Comparison of ENCODE assay signal across 8 mouse cellular contexts in the genomic region with DNA sequence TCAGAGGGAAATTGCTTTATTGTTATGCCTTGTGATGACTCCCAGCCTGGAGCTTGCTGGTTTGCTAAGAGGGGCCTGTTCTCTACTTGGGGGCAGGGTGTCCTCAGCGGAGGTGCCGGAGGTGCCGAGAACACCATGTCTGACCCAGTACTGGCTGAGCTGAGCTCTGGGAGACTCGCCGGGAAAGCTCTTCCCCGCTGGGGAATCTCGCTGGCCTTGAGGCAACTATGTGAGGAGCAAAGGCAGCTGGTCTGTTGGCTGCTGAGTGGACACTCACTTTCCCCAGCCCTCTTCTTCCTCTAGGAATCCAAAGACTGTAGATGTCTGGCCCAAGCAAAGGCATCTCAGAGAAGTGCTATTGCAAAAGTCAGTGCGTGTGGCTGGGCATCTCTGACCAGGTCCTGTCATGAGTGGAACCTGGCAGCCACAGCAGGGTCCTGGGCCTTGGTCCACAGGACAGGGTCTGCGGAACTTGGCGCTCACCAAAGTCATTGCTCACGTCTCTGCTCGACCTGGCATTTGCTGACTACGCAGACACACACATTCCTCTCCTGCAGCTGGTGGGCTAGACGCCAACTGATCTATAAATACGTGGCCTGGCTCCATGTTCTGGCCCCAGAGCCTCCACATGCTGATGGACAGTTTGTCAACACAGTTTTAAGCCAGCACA. TPM values are rescaled to one million over a fixed set of nuclear protein-coding genes. Genes with fewer than 3 reads are reported as not detected.
DNase-seq lines count a peak whose midpoint lies in the region; ATAC-seq lines count a peak whose summit lies in the region.
"Had no signal": no experiment of that assay in that cellular context is flagged by ENCODE, and none has a peak within 500 bp of the region (broad histone marks: within the 10 kb centered on the region; RNA-seq: fewer than 3 reads in every experiment).

No protein-coding gene starts in this region.

- H3K4me3 ChIP-seq in midbrain, embryonic 16.5 days (ENCODE audit: low read depth, low read length): no peak overlapping the region
- H3K4me3 ChIP-seq: neural tube, embryonic 12.5 days had no signal

- DNase-seq in ovary, adult 18-20 months (ENCODE audit: low spot score): peak; percentile 53
- DNase-seq in ovary, postnatal 10 days (ENCODE audit: low spot score): no peak
- DNase-seq in heart, adult 18-20 months: peak; percentile 87 to 92
- DNase-seq in kidney, postnatal 14 days: peak; percentile 58
- peak; percentile 78 for DNase-seq in testis, postnatal 10 days (ENCODE audit: low spot score)
- no peak for DNase-seq in embryo, embryonic 10.5 days (ENCODE audit: low spot score)

- no peaks in the 10 kb centered on the region for H3K36me3 ChIP-seq in midbrain, embryonic 16.5 days (ENCODE audit: control insufficient read depth, insufficient read depth, low read length)
- H3K36me3 ChIP-seq: neural tube, embryonic 12.5 days had no signal

- no peak overlapping the region for H3K9ac ChIP-seq in midbrain, embryonic 16.5 days (ENCODE audit: low read depth, low read length)
- H3K9ac ChIP-seq: neural tube, embryonic 12.5 days had no signal

- H3K4me1 ChIP-seq in midbrain, embryonic 16.5 days (ENCODE audit: control insufficient read depth, insufficient read depth, low read length): no peaks in the 10 kb centered on the region
- H3K4me1 ChIP-seq: neural tube, embryonic 12.5 days had no signal

- no peak overlapping the region for H3K4me2 ChIP-seq in midbrain, embryonic 16.5 days (ENCODE audit: low read length)
- H3K4me2 ChIP-seq: neural tube, embryonic 12.5 days had no signal

- no peak for ATAC-seq in midbrain, embryonic 16.5 days

- H3K27me3 ChIP-seq in midbrain, embryonic 16.5 days (ENCODE audit: control insufficient read depth, insufficient read depth, low read depth, low read length): no peaks in the 10 kb centered on the region
- H3K27me3 ChIP-seq: neural tube, embryonic 12.5 days had no signal

- H3K27ac ChIP-seq in midbrain, embryonic 16.5 days (ENCODE audit: low read length): no peak overlapping the region
- H3K27ac ChIP-seq: neural tube, embryonic 12.5 days had no signal

- no peaks in the 10 kb centered on the region for H3K9me3 ChIP-seq in midbrain, embryonic 16.5 days (replicated peaks; ENCODE audit: control insufficient read depth, low read length, poor library complexity, severe bottlenecking)
- H3K9me3 ChIP-seq: neural tube, embryonic 12.5 days had no signal

- WGBS in midbrain, embryonic 16.5 days: 82% methylated on average over 15 of the region's 15 CpGs

RNA-seq across cellular contexts. Expression of gene Dbh, which starts 41.2 kb away (rescaled TPM):
- total RNA-seq in heart, adult 18-20 months (2021): 1 to 10 TPM; 1.6 to 1.7 TPM
- polyA plus RNA-seq in midbrain, embryonic 16.5 days (2015; fragmentation: Nextera tagmentation; extraction: Ambion mirVana): 0.36 and 0.88 TPM in 2 replicates

RNA-seq across cellular contexts. Expression of gene Sardh, which starts 41.9 kb away (rescaled TPM):
- total RNA-seq in heart, adult 18-20 months (2021): 1 to 10 TPM; 7.1 TPM
- polyA plus RNA-seq in midbrain, embryonic 16.5 days (2015; fragmentation: Nextera tagmentation; extraction: Ambion mirVana): 4.8 and 5.1 TPM in 2 replicates

Comparison
In these comparisons a context has a peak if more than half of its experiments do, and no peak if none do; other contexts are left out.
1. DNase-seq: peak in ovary, adult 18-20 months (single experiment), heart, adult 18-20 months (2 of 2), kidney, postnatal 14 days (single experiment) and testis, postnatal 10 days (single experiment); none in ovary, postnatal 10 days (single experiment) and embryo, embryonic 10.5 days (single experiment).